Mouse (Mus musculus) cerebellum, adult 2 months (tissue): ENCODE measurements around the gene Myo3b.

ENCODE experiments used
- CTCF ChIP-seq: fragments of 200-500 bp; IDR thresholded peaks from 2 replicates; pipeline ENCODE4 v1.5.1; 2011; ENCODE audit warnings: low read depth, mild to moderate bottlenecking, control low read depth, low read length, moderate library complexity, borderline replicate concordance; ENCODE audit not compliant: insufficient read depth
- POLR2A ChIP-seq: fragments of 200-500 bp; IDR thresholded peaks from 2 replicates; pipeline ENCODE4 v1.6.1; 2011; ENCODE audit warnings: low read length, control low read depth, borderline replicate concordance; ENCODE audit not compliant: insufficient read depth

GRCm38 (mm10) chr2:70035358-70035757 is 3.6 kb upstream of the Myo3b start:
- TF ChIP-seq POLR2A (no peak), CTCF (no peak)
